Mouse (Mus musculus) MEL (cell line): ENCODE measurements around the gene Cd276. TPM values are rescaled to one million over a fixed set of nuclear protein-coding genes. Genes with fewer than 3 reads are reported as not detected.
A peak's percentile ranks its signal among the peaks of the same experiment; 100 is the strongest.

Experiments used
- DNase-seq: peaks from one replicate; pipeline ENCODE4 v3.0.0; 2011; ENCODE audit warnings: low read depth, low spot score
- H3K27ac ChIP-seq: 2 replicates; pipeline ENCODE4 v1.5.1; 2012; ENCODE audit warnings: low read depth, mild to moderate bottlenecking, control low read depth, low read length, moderate library complexity; ENCODE audit not compliant: control insufficient read depth
- H3K27me3 ChIP-seq, 2 experiments: fragments of 150-350 bp in 1 of 2; sonication (generic) in 1 of 2; 2 replicates each; pipeline ENCODE4 v1.6.1; 2012; ENCODE audit warnings: low read length in 2 of 2, mild to moderate bottlenecking in 2 of 2, improper control_type of control experiment in 1 of 2, moderate library complexity in 1 of 2; ENCODE audit not compliant: insufficient read depth in 2 of 2, control insufficient read depth in 1 of 2
- H3K36me3 ChIP-seq, 2 experiments: 2 replicates each; pipeline ENCODE4 v1.6.1; 2012 to 2014; ENCODE audit warnings: low read length in 2 of 2, improper control_type of control experiment in 1 of 2, inconsistent platforms in 1 of 2, mild to moderate bottlenecking in 1 of 2; ENCODE audit not compliant: insufficient read depth in 2 of 2, control insufficient read depth in 1 of 2
- H3K4me1 ChIP-seq, 2 experiments: fragments of 150-350 bp in 1 of 2; sonication (generic) in 1 of 2; 2 replicates each; pipeline ENCODE4 v1.6.1; 2012; ENCODE audit warnings: low read length in 2 of 2, improper control_type of control experiment in 1 of 2, mild to moderate bottlenecking in 1 of 2; ENCODE audit not compliant: insufficient read depth in 2 of 2, control insufficient read depth in 1 of 2
- H3K4me3 ChIP-seq, 2 experiments: fragments of 150-350 bp in 1 of 2; sonication (generic) in 1 of 2; 2 replicates each; pipeline ENCODE4 v1.5.1; 2012; ENCODE audit warnings: low read depth in 2 of 2, low read length in 2 of 2, mild to moderate bottlenecking in 2 of 2, moderate library complexity in 2 of 2, control low read depth in 1 of 2, improper control_type of control experiment in 1 of 2; ENCODE audit not compliant: control insufficient read depth in 1 of 2, insufficient read depth in 1 of 2
- H3K79me2 ChIP-seq: 2 replicates; pipeline ENCODE4 v1.6.1; 2012; ENCODE audit warnings: mild to moderate bottlenecking, low read length, moderate library complexity; ENCODE audit not compliant: control insufficient read depth, poor library complexity, insufficient read depth
- H3K9ac ChIP-seq: 2 replicates; pipeline ENCODE4 v1.6.1; 2012; ENCODE audit warnings: low read depth, mild to moderate bottlenecking, control low read depth, low read length, moderate library complexity; ENCODE audit not compliant: control insufficient read depth, poor library complexity, severe bottlenecking
- H3K9me3 ChIP-seq: fragments of 150-350 bp; sonication (generic); replicated peaks from 2 replicates; pipeline ENCODE4 v1.6.1; 2012; ENCODE audit warnings: mild to moderate bottlenecking, low read length, improper control_type of control experiment, moderate library complexity; ENCODE audit not compliant: insufficient read depth
- CTCF ChIP-seq, 3 experiments: IDR thresholded peaks in 2 of 3; conservative IDR thresholded peaks in 1 of 3; 2 replicates each; pipeline ENCODE4 v1.5.1; 2011 to 2012; ENCODE audit warnings: low read length in 3 of 3, low read depth in 2 of 3, mild to moderate bottlenecking in 2 of 3, improper control_type of control experiment in 1 of 3, inconsistent platforms in 1 of 3, mixed read lengths in 1 of 3, moderate library complexity in 1 of 3; ENCODE audit not compliant: control insufficient read depth in 1 of 3, insufficient read depth in 1 of 3, poor library complexity in 1 of 3, severe bottlenecking in 1 of 3
- EP300 ChIP-seq, 2 experiments: IDR thresholded peaks; 2 replicates each; pipeline ENCODE4 v1.6.1; 2011; ENCODE audit warnings: improper control_type of control experiment in 2 of 2, low read length in 2 of 2, low read depth in 1 of 2, mild to moderate bottlenecking in 1 of 2
- ETS1 ChIP-seq: IDR thresholded peaks from 2 replicates; pipeline ENCODE4 v1.6.1; 2012; ENCODE audit warnings: low read depth, mild to moderate bottlenecking, inconsistent platforms, low read length, improper control_type of control experiment, moderate library complexity
- GATA1 ChIP-seq: IDR thresholded peaks from 2 replicates; pipeline ENCODE4 v1.6.1; 2011; ENCODE audit warnings: low read depth, low read length, improper control_type of control experiment
- JUND ChIP-seq: IDR thresholded peaks from 2 replicates; pipeline ENCODE4 v1.6.1; 2011; ENCODE audit warnings: low read depth, mild to moderate bottlenecking, improper control_type of control experiment, low read length
- KAT2A ChIP-seq: conservative IDR thresholded peaks from 2 replicates; pipeline ENCODE4 v1.6.1; 2012; ENCODE audit warnings: low read depth, low read length, improper control_type of control experiment, inconsistent platforms
- MAFK ChIP-seq: IDR thresholded peaks from 2 replicates; pipeline ENCODE4 v1.6.1; 2011; ENCODE audit warnings: low read depth, mild to moderate bottlenecking, low read length, improper control_type of control experiment, borderline replicate concordance
- MXI1 ChIP-seq: IDR thresholded peaks from 2 replicates; pipeline ENCODE4 v1.6.1; 2011; ENCODE audit warnings: mild to moderate bottlenecking, low read depth, low read length, improper control_type of control experiment
- POLR2A ChIP-seq, 2 experiments: IDR thresholded peaks; 2 replicates each; pipeline ENCODE4 v1.6.1; 2011 to 2012; ENCODE audit warnings: low read length in 2 of 2, mild to moderate bottlenecking in 2 of 2, control low read depth in 1 of 2, improper control_type of control experiment in 1 of 2, low read depth in 1 of 2, moderate library complexity in 1 of 2; ENCODE audit not compliant: control insufficient read depth in 1 of 2, insufficient read depth in 1 of 2, poor library complexity in 1 of 2
- POLR2AphosphoS2 ChIP-seq: IDR thresholded peaks from 2 replicates; pipeline ENCODE4 v1.6.1; 2011; ENCODE audit warnings: low read length, improper control_type of control experiment
- POLR2AphosphoS5 ChIP-seq: IDR thresholded peaks from 2 replicates; pipeline ENCODE4 v1.6.1; 2012; ENCODE audit warnings: low read depth, borderline replicate concordance, mild to moderate bottlenecking, inconsistent platforms, low read length, moderate library complexity, mixed read lengths
- RAD21 ChIP-seq: IDR thresholded peaks from 2 replicates; pipeline ENCODE4 v1.6.1; 2011; ENCODE audit warnings: mild to moderate bottlenecking, low read depth, low read length, improper control_type of control experiment
- RCOR1 ChIP-seq: IDR thresholded peaks from 2 replicates; pipeline ENCODE4 v1.6.1; 2012; ENCODE audit warnings: low read depth, mild to moderate bottlenecking, inconsistent platforms, low read length, improper control_type of control experiment
- TCF12 ChIP-seq: IDR thresholded peaks from 2 replicates; pipeline ENCODE4 v1.6.1; 2014; ENCODE audit warnings: low read depth, mild to moderate bottlenecking, inconsistent platforms, low read length, improper control_type of control experiment, moderate library complexity
- USF1 ChIP-seq: IDR thresholded peaks from 2 replicates; pipeline ENCODE4 v1.6.1; 2014; ENCODE audit warnings: low read depth, mild to moderate bottlenecking, inconsistent platforms, low read length, improper control_type of control experiment, moderate library complexity
- polyA plus RNA-seq, 2 experiments: library from polyadenylated mRNA; stranded (reverse) in 1 of 2; unstranded in 1 of 2; fragments of >175 nt in 1 of 2; fragments of >200 nt in 1 of 2; gene quantifications; 2 replicates each; pipeline versions ENCODE4 v1.2.1 to v1.2.4; 2012; ENCODE audit warnings: low replicate concordance in 2 of 2, low read depth in 1 of 2; ENCODE audit not compliant: insufficient read length in 2 of 2, insufficient read depth in 1 of 2, missing spikeins in 1 of 2
- total RNA-seq: library from RNA; depleted of rRNA; stranded (reverse); fragments of 300-350 nt; gene quantifications from 2 replicates; pipeline ENCODE4 v1.2.3, GENCODE M21; 2012

The Cd276 gene
- total and polyA plus RNA-seq, 3 experiments, result 0.12 to 3.6 TPM; not detected in 1

- TF ChIP-seq MAFK (peak; percentile 51; the same call in 1 of the 2 replicates), EP300 (IDR thresholded peaks at IDR 0.05; ENCODE audit: low read depth in 1 of 2, low read length in 2 of 2) (peak; percentile 21 to 55; a peak in 2 of 4 replicates), KAT2A (no peak), ETS1 (peak; percentile 23; the same call in 1 of the 2 replicates), GATA1 (peak; percentile 81), USF1 (no peak), POLR2A (IDR thresholded peaks at IDR 0.05; ENCODE audit: control insufficient read depth in 1 of 2, insufficient read depth in 1 of 2, low read depth in 1 of 2, low read length in 2 of 2, poor library complexity in 1 of 2) (no peak), JUND (no peak), POLR2AphosphoS2 (no peak), RAD21 (no peak), RCOR1 (peak; percentile 20; the same call in 1 of the 2 replicates), POLR2AphosphoS5 (no peak), CTCF (IDR thresholded peaks at IDR 0.05 in 2 of 3, conservative IDR thresholded peaks at IDR 0.05 in 1 of 3; ENCODE audit: control insufficient read depth in 1 of 3, insufficient read depth in 1 of 3, low read depth in 2 of 3, low read length in 3 of 3, poor library complexity in 1 of 3, severe bottlenecking in 1 of 3) (no peak)
- H3K4me1 ChIP-seq, result peaks cover 11 to 30% of the 10 kb centered on the region in 2 experiments
- H3K36me3 ChIP-seq, result peaks cover 0 to 26% of the 10 kb centered on the region in 2 experiments; a peak in 2 of 4 replicates
- H3K9me3 ChIP-seq, result no peaks in the 10 kb centered on the region
- H3K79me2 ChIP-seq, result no peaks in the 10 kb centered on the region
- DNase-seq, result peak; percentile 53
- H3K9ac ChIP-seq, result no peak overlapping the region
- H3K27me3 ChIP-seq, result peaks cover 0 to 7% of the 10 kb centered on the region in 2 experiments; a peak in 2 of 4 replicates
- H3K27ac ChIP-seq, result no peak overlapping the region
- no peak overlapping the region for H3K4me3 ChIP-seq
Measured at GRCm38 (mm10) chr9:58557457-58558455, 2.5 kb upstream of the Cd276 start.

GRCm38 (mm10) chr9:58556627-58557026 is 1.4 kb upstream of the Cd276 start:
- Histone ChIP-seq H3K27me3 (peaks cover 0 to 3% of the 10 kb centered on the region in 2 experiments; a peak in 1 of 4 replicates), H3K9me3 (no peaks in the 10 kb centered on the region), H3K79me2 (no peaks in the 10 kb centered on the region), H3K36me3 (peaks cover 0 to 26% of the 10 kb centered on the region in 2 experiments; a peak in 2 of 4 replicates), H3K9ac (no peak overlapping the region), H3K27ac (no peak overlapping the region), H3K4me3 (peak overlapping the region; percentile 1 to 18), H3K4me1 (peaks cover 11 to 30% of the 10 kb centered on the region in 2 experiments)
- TF ChIP-seq TCF12, result no peak
- TF ChIP-seq MXI1, result peak; percentile 28; the same call in 1 of the 2 replicates
- DNase-seq, result peak; percentile 27
